Mouse (Mus musculus): Measurements from ENCODE around the gene Grin3a. TPM values are rescaled to one million over a fixed set of nuclear protein-coding genes. Genes with fewer than 3 reads are reported as not detected.

Gene Grin3a
- polyA plus RNA-seq, 1 experiment, result not detected

GRCm38 (mm10) chr4:49799338-49799737, 46.2 kb downstream of the Grin3a start:
- no peaks in the 10 kb centered on the region for H3K9me3 ChIP-seq
- TF ChIP-seq GATA1 (IDR thresholded peaks at IDR 0.05; ENCODE audit: borderline replicate concordance, low read length), result no peak
- TF ChIP-seq FLI1 (IDR thresholded peaks at IDR 0.05; ENCODE audit: low read length), result no peak
- no peaks in the 10 kb centered on the region for H3K27me3 ChIP-seq (replicated peaks)
- H3K4me3 ChIP-seq (replicated peaks), result no peak overlapping the region
- H3K36me3 ChIP-seq (replicated peaks; ENCODE audit: low read length), result no peaks in the 10 kb centered on the region
- no peaks in the 10 kb centered on the region for H3K4me1 ChIP-seq

GRCm38 (mm10) chr4:49788971-49789370, 56.6 kb downstream of the Grin3a start:
- H3K4me1 ChIP-seq, result no peaks in the 10 kb centered on the region
- H3K36me3 ChIP-seq (replicated peaks; ENCODE audit: low read length), result no peaks in the 10 kb centered on the region
- no peaks in the 10 kb centered on the region for H3K9me3 ChIP-seq
- H3K4me3 ChIP-seq (replicated peaks), result no peak overlapping the region
- TF ChIP-seq GATA1 (IDR thresholded peaks at IDR 0.05; ENCODE audit: borderline replicate concordance, low read length) (no peak), FLI1 (IDR thresholded peaks at IDR 0.05; ENCODE audit: low read length) (no peak)
- no peaks in the 10 kb centered on the region for H3K27me3 ChIP-seq (replicated peaks)

- TF ChIP-seq FLI1 (IDR thresholded peaks at IDR 0.05; ENCODE audit: low read length) (no peak), GATA1 (IDR thresholded peaks at IDR 0.05; ENCODE audit: borderline replicate concordance, low read length) (no peak)
- Histone ChIP-seq H3K27me3 (replicated peaks) (no peaks in the 10 kb centered on the region), H3K4me3 (replicated peaks) (no peak overlapping the region), H3K36me3 (replicated peaks; ENCODE audit: low read length) (no peaks in the 10 kb centered on the region), H3K9me3 (no peaks in the 10 kb centered on the region), H3K4me1 (no peaks in the 10 kb centered on the region)
Measured at GRCm38 (mm10) chr4:49742847-49743246, 102.7 kb downstream of the Grin3a start.

GRCm38 (mm10) chr4:49741942-49742341, 103.6 kb downstream of the Grin3a start:
- TF ChIP-seq FLI1 (IDR thresholded peaks at IDR 0.05; ENCODE audit: low read length) (no peak), GATA1 (IDR thresholded peaks at IDR 0.05; ENCODE audit: borderline replicate concordance, low read length) (no peak)

GRCm38 (mm10) chr4:49740796-49741766, 104.5 kb downstream of the Grin3a start:
- Histone ChIP-seq H3K9me3 (no peaks in the 10 kb centered on the region), H3K27me3 (replicated peaks) (no peaks in the 10 kb centered on the region), H3K36me3 (replicated peaks; ENCODE audit: low read length) (no peaks in the 10 kb centered on the region), H3K4me3 (replicated peaks) (no peak overlapping the region), H3K4me1 (no peaks in the 10 kb centered on the region)
- TF ChIP-seq GATA1 (IDR thresholded peaks at IDR 0.05; ENCODE audit: borderline replicate concordance, low read length) (no peak), FLI1 (IDR thresholded peaks at IDR 0.05; ENCODE audit: low read length) (no peak)

More at GRCm38 (mm10) chr4:49741942-49742341, 103.6 kb downstream of the Grin3a start:
- Histone ChIP-seq H3K4me1 (no peaks in the 10 kb centered on the region), H3K27me3 (replicated peaks) (no peaks in the 10 kb centered on the region), H3K4me3 (replicated peaks) (no peak overlapping the region), H3K36me3 (replicated peaks; ENCODE audit: low read length) (no peaks in the 10 kb centered on the region), H3K9me3 (no peaks in the 10 kb centered on the region)

GRCm38 (mm10) chr4:49739561-49739960, 106.0 kb downstream of the Grin3a start:
- Histone ChIP-seq H3K36me3 (replicated peaks; ENCODE audit: low read length) (no peaks in the 10 kb centered on the region), H3K9me3 (no peaks in the 10 kb centered on the region), H3K4me3 (replicated peaks) (no peak overlapping the region), H3K4me1 (no peaks in the 10 kb centered on the region), H3K27me3 (replicated peaks) (no peaks in the 10 kb centered on the region)
- TF ChIP-seq GATA1 (IDR thresholded peaks at IDR 0.05; ENCODE audit: borderline replicate concordance, low read length) (no peak), FLI1 (IDR thresholded peaks at IDR 0.05; ENCODE audit: low read length) (no peak)

- Histone ChIP-seq H3K36me3 (replicated peaks; ENCODE audit: low read length) (no peaks in the 10 kb centered on the region), H3K27me3 (replicated peaks) (no peaks in the 10 kb centered on the region), H3K4me3 (replicated peaks) (no peak overlapping the region), H3K9me3 (no peaks in the 10 kb centered on the region), H3K4me1 (no peaks in the 10 kb centered on the region)
- TF ChIP-seq FLI1 (IDR thresholded peaks at IDR 0.05; ENCODE audit: low read length) (no peak), GATA1 (IDR thresholded peaks at IDR 0.05; ENCODE audit: borderline replicate concordance, low read length) (no peak)
Measured at GRCm38 (mm10) chr4:49729326-49729725, 116.2 kb downstream of the Grin3a start.

- Histone ChIP-seq H3K4me1 (no peaks in the 10 kb centered on the region), H3K9me3 (no peaks in the 10 kb centered on the region), H3K36me3 (replicated peaks; ENCODE audit: low read length) (no peaks in the 10 kb centered on the region), H3K27me3 (replicated peaks) (no peaks in the 10 kb centered on the region), H3K4me3 (replicated peaks) (no peak overlapping the region)
- no peak for TF ChIP-seq FLI1 (IDR thresholded peaks at IDR 0.05; ENCODE audit: low read length)
- TF ChIP-seq GATA1 (IDR thresholded peaks at IDR 0.05; ENCODE audit: borderline replicate concordance, low read length), result no peak
Measured at GRCm38 (mm10) chr4:49723908-49724307, 121.6 kb downstream of the Grin3a start.

GRCm38 (mm10) chr4:49691405-49692194, 153.9 kb downstream of the Grin3a start:
- H3K4me1 ChIP-seq, result 0 out of 2 replicates have a peak, but pooled peaks cover 3% of the 10 kb centered on the region
- H3K4me3 ChIP-seq (replicated peaks), result no peak overlapping the region
- H3K9me3 ChIP-seq, result no peaks in the 10 kb centered on the region
- peaks cover 1% of the 10 kb centered on the region for H3K27me3 ChIP-seq (replicated peaks)
- H3K36me3 ChIP-seq (replicated peaks; ENCODE audit: low read length), result no peaks in the 10 kb centered on the region
- TF ChIP-seq FLI1 (IDR thresholded peaks at IDR 0.05; ENCODE audit: low read length) (no peak), GATA1 (IDR thresholded peaks at IDR 0.05; ENCODE audit: borderline replicate concordance, low read length) (no peak)
